Mouse (Mus musculus) spleen, adult 2 months (tissue): ENCODE measurements around the gene Arid4a.

Experiments
- CTCF ChIP-seq: fragments of 200-500 bp; IDR thresholded peaks from 2 replicates; pipeline ENCODE4 v1.5.1; 2011; ENCODE audit warnings: mild to moderate bottlenecking, inconsistent platforms; ENCODE audit not compliant: insufficient read depth, insufficient read length, insufficient replicate concordance; ENCODE audit errors: extremely low read depth
- POLR2A ChIP-seq: fragments of 200-500 bp; IDR thresholded peaks from 2 replicates; pipeline ENCODE4 v1.6.1; 2011; ENCODE audit warnings: low read depth, low read length, inconsistent platforms

DNA sequence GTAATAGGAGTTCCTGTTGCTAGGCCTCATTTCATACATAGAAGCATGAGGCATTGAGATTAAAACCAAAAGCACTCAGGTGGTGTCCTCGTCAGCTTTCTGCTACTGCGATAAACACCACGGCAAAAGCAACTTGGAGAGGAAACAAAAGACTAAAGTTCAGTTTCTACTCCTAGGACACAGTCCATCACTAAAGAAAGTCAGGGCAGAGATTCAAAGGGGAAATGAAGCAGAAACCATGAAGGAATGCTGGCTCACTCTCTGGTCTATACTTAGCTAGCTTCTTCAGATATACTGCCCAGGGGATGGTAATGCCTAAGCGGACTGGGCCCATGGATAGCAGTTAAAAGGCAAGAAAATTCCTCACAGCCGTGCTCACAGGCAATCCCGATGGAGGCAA is 14.3 kb upstream of the Arid4a start:
- TF ChIP-seq CTCF (no peak), POLR2A (no peak)
